ENCODE assay signal across 14 mouse cellular contexts in genomic region chr2:156731592-156731991, GRCm38 (mm10). TPM values are rescaled to one million over a fixed set of nuclear protein-coding genes. Genes with fewer than 3 reads are reported as not detected.
DNase-seq lines count a peak whose midpoint lies in the region; ATAC-seq and TF ChIP-seq lines count a peak whose summit lies in the region.
"Had no signal": no experiment of that assay in that cellular context is flagged by ENCODE, and none has a peak within 500 bp of the region (broad histone marks: within the 10 kb centered on the region; RNA-seq: fewer than 3 reads in every experiment).

No protein-coding gene starts in this region.

- intact Hi-C loops in heart, adult 2 months (cut with DNase I), result loop anchor here (5.0 kb wide), 1 partner anchor 131 kb away; the partner anchor contains the start of gene Rab5if

- no peaks in the 10 kb centered on the region for H3K9me3 ChIP-seq in kidney, embryonic 16.5 days (ENCODE audit: low read length)
- H3K9me3 ChIP-seq in E14TG2a.4 (ENCODE audit: low read length), result no peaks in the 10 kb centered on the region
- H3K9me3 ChIP-seq in intestine, postnatal 0 days (ENCODE audit: control insufficient read depth), result no peaks in the 10 kb centered on the region
- H3K9me3 ChIP-seq in forebrain, embryonic 13.5 days (replicated peaks), result no peaks in the 10 kb centered on the region
- H3K9me3 ChIP-seq: G1E; liver, embryonic 13.5 days; neural tube, embryonic 12.5 days had no signal

- no peak for TF ChIP-seq POLR2A in heart, adult 2 months (IDR thresholded peaks at IDR 0.05; ENCODE audit: insufficient read depth, low read depth, low read length)

- H3K4me2 ChIP-seq in kidney, embryonic 16.5 days (replicated peaks; ENCODE audit: low read depth, low read length), result no peak overlapping the region
- H3K4me2 ChIP-seq in intestine, postnatal 0 days (replicated peaks; ENCODE audit: low read depth), result peak overlapping the region; percentile 32; the same call in 1 of the 2 replicates
- H3K4me2 ChIP-seq in forebrain, embryonic 13.5 days, result no peak overlapping the region
- H3K4me2 ChIP-seq: neural tube, embryonic 12.5 days had no signal

- DNase-seq in heart, adult 2 months, result no peak
- DNase-seq in heart, adult 9 months (ENCODE audit: low spot score in 2 of 2), result no peak
- no peak for DNase-seq in kidney, adult 9 months
- DNase-seq in spleen, postnatal 36 days (ENCODE audit: low spot score in 2 of 2), result no peak
- DNase-seq: cerebellum, adult 8-10 months; liver, embryonic 13.5 days; midbrain, embryonic 14.5 days; spleen, adult 18-20 months had no signal

- H3K4me3 ChIP-seq in heart, adult 2 months, result no peak overlapping the region
- no peak overlapping the region for H3K4me3 ChIP-seq in kidney, embryonic 16.5 days (ENCODE audit: low read length)
- peak overlapping the region; percentile 29; the same call in 1 of the 2 replicates for H3K4me3 ChIP-seq in E14TG2a.4 (replicated peaks; ENCODE audit: low read length)
- H3K4me3 ChIP-seq in intestine, postnatal 0 days (ENCODE audit: low read depth, low read length), result no peak overlapping the region
- no peak overlapping the region for H3K4me3 ChIP-seq in forebrain, embryonic 13.5 days
- H3K4me3 ChIP-seq: neural tube, embryonic 12.5 days had no signal

- H3K79me2 ChIP-seq in heart, adult 2 months (replicated peaks; ENCODE audit: control insufficient read depth, insufficient read depth, low read length), result peaks cover 2% of the 10 kb centered on the region

- TF ChIP-seq CTCF in heart, adult 2 months (IDR thresholded peaks at IDR 0.05), result no peak
- no peak for TF ChIP-seq CTCF in E14TG2a.4 (conservative IDR thresholded peaks at IDR 0.05; ENCODE audit: low read length)
- TF ChIP-seq CTCF in intestine, postnatal 0 days (IDR thresholded peaks at IDR 0.05; ENCODE audit: low read depth), result no peak

- no peaks in the 10 kb centered on the region for H3K27me3 ChIP-seq in heart, adult 2 months (ENCODE audit: control insufficient read depth, insufficient read depth, low read length)
- H3K27me3 ChIP-seq in kidney, embryonic 16.5 days (ENCODE audit: insufficient read depth, low read length), result no peaks in the 10 kb centered on the region
- no peaks in the 10 kb centered on the region for H3K27me3 ChIP-seq in E14TG2a.4 (ENCODE audit: insufficient read depth, low read length)
- H3K27me3 ChIP-seq in intestine, postnatal 0 days (replicated peaks; ENCODE audit: control insufficient read depth, insufficient read depth, low read length), result no peaks in the 10 kb centered on the region
- H3K27me3 ChIP-seq in forebrain, embryonic 13.5 days, result no peaks in the 10 kb centered on the region
- H3K27me3 ChIP-seq: liver, embryonic 13.5 days; neural tube, embryonic 12.5 days had no signal

- H3K4me1 ChIP-seq in heart, adult 2 months (ENCODE audit: control insufficient read depth, insufficient read depth, low read length), result peaks cover 43% of the 10 kb centered on the region
- H3K4me1 ChIP-seq in kidney, embryonic 16.5 days (ENCODE audit: insufficient read depth, low read length), result peaks cover 28% of the 10 kb centered on the region
- H3K4me1 ChIP-seq in E14TG2a.4 (replicated peaks; ENCODE audit: low read depth, low read length), result peaks cover 88% of the 10 kb centered on the region
- peaks cover 15% of the 10 kb centered on the region for H3K4me1 ChIP-seq in intestine, postnatal 0 days (replicated peaks; ENCODE audit: control insufficient read depth, insufficient read depth, low read length)
- H3K4me1 ChIP-seq in forebrain, embryonic 13.5 days, result peaks cover 54% of the 10 kb centered on the region

- no peak for ATAC-seq in kidney, embryonic 16.5 days (ENCODE audit: low FRiP score, low TSS enrichment)
- ATAC-seq in intestine, postnatal 0 days, result peak; percentile 43
- ATAC-seq in forebrain, embryonic 13.5 days, result no peak

- no peak overlapping the region for H3K9ac ChIP-seq in heart, adult 2 months (ENCODE audit: low read depth, low read length)
- H3K9ac ChIP-seq in kidney, embryonic 16.5 days (replicated peaks; ENCODE audit: low read length), result no peak overlapping the region
- no peak overlapping the region for H3K9ac ChIP-seq in intestine, postnatal 0 days (ENCODE audit: low read depth, low read length)
- H3K9ac ChIP-seq in forebrain, embryonic 13.5 days, result no peak overlapping the region
- H3K9ac ChIP-seq: neural tube, embryonic 12.5 days had no signal

- peak overlapping the region; percentile 87 for H3K27ac ChIP-seq in heart, adult 2 months
- H3K27ac ChIP-seq in kidney, embryonic 16.5 days (ENCODE audit: low read length), result peak overlapping the region; percentile 14; the same call in 1 of the 2 replicates
- peak overlapping the region; percentile 78 for H3K27ac ChIP-seq in intestine, postnatal 0 days (ENCODE audit: low read depth, low read length)
- no peak overlapping the region for H3K27ac ChIP-seq in forebrain, embryonic 13.5 days
- H3K27ac ChIP-seq: liver, embryonic 13.5 days; neural tube, embryonic 12.5 days had no signal

- no peak for TF ChIP-seq EP300 in heart, adult 2 months (IDR thresholded peaks at IDR 0.05; ENCODE audit: insufficient read depth, low read depth, low read length)

- H3K36me3 ChIP-seq in heart, adult 2 months (ENCODE audit: control insufficient read depth, insufficient read depth, low read length), result peaks cover 6% of the 10 kb centered on the region
- no peaks in the 10 kb centered on the region for H3K36me3 ChIP-seq in kidney, embryonic 16.5 days (ENCODE audit: insufficient read depth, low read length)
- H3K36me3 ChIP-seq in E14TG2a.4 (ENCODE audit: insufficient read depth, low read length), result peaks cover 32% of the 10 kb centered on the region
- H3K36me3 ChIP-seq in intestine, postnatal 0 days (ENCODE audit: control insufficient read depth, insufficient read depth), result peaks cover 5% of the 10 kb centered on the region; the same call in 1 of the 2 replicates
- peaks cover 5% of the 10 kb centered on the region; the same call in 1 of the 2 replicates for H3K36me3 ChIP-seq in forebrain, embryonic 13.5 days (ENCODE audit: poor library complexity, severe bottlenecking)
- H3K36me3 ChIP-seq: liver, embryonic 13.5 days; neural tube, embryonic 12.5 days had no signal

RNA-seq across cellular contexts. Expression of gene Myl9, which starts 43.6 kb away (rescaled TPM):
- total RNA-seq in heart, adult 2 months (2021), result 100 to 1,000 TPM in 1 of 2 experiments, 10 to 100 TPM in 1; 86.6 to 107 TPM
- polyA plus RNA-seq in heart, adult 2 months (2012; rRNA removed), result 176 and 204 TPM in 2 replicates
- 447 and 578 TPM in 2 replicates for polyA plus RNA-seq in kidney, embryonic 16.5 days (2015; fragmentation: Nextera tagmentation; extraction: Ambion mirVana)
- 1,325 and 1,382 TPM in 2 replicates for polyA plus RNA-seq in intestine, postnatal 0 days (2015; fragmentation: Nextera tagmentation; extraction: Ambion mirVana)
- polyA plus RNA-seq in forebrain, embryonic 13.5 days (2015; fragmentation: Nextera tagmentation; extraction: Ambion mirVana), result 28.1 and 28.4 TPM in 2 replicates
